Mouse (Mus musculus) limb, embryonic 12.5 days (tissue): ENCODE measurements around the gene Dhrs9. TPM values are rescaled to one million over a fixed set of nuclear protein-coding genes. Genes with fewer than 3 reads are reported as not detected.

Experiments
- ATAC-seq: fragments of 200-750 bp; cut with Nextera tagmentation; 2 replicates; pipeline ENCODE4 v1.8.0; 2017; ENCODE audit warnings: low read depth, moderate TSS enrichment; ENCODE audit not compliant: insufficient number of reproducible peaks, insufficient read depth, low FRiP score, low TSS enrichment
- H3K27ac ChIP-seq: fragments of 300-500 bp; sonication (generic); 2 replicates; pipeline ENCODE4 v1.5.1; 2016; ENCODE audit warnings: mild to moderate bottlenecking, moderate library complexity
- H3K27me3 ChIP-seq: fragments of 300-500 bp; sonication (generic); 2 replicates; pipeline ENCODE4 v1.6.1; 2016; ENCODE audit warnings: mild to moderate bottlenecking, moderate library complexity
- H3K36me3 ChIP-seq: fragments of 300-500 bp; sonication (generic); 2 replicates; pipeline ENCODE4 v1.6.1; 2016; ENCODE audit warnings: mild to moderate bottlenecking, moderate library complexity
- H3K4me1 ChIP-seq: fragments of 300-500 bp; sonication (generic); replicated peaks from 2 replicates; pipeline ENCODE4 v1.6.1; 2016
- H3K4me2 ChIP-seq: fragments of 300-500 bp; sonication (generic); 2 replicates; pipeline ENCODE4 v1.6.1; 2016; ENCODE audit warnings: mild to moderate bottlenecking, moderate library complexity
- H3K4me3 ChIP-seq: fragments of 300-500 bp; sonication (generic); replicated peaks from 2 replicates; pipeline ENCODE4 v1.5.1; 2016; ENCODE audit warnings: mild to moderate bottlenecking
- H3K9ac ChIP-seq: fragments of 300-500 bp; sonication (generic); replicated peaks from 2 replicates; pipeline ENCODE4 v1.6.1; 2016; ENCODE audit warnings: mild to moderate bottlenecking, moderate library complexity
- H3K9me3 ChIP-seq: fragments of 300-500 bp; sonication (generic); 2 replicates; pipeline ENCODE4 v1.6.1; 2016; ENCODE audit warnings: mild to moderate bottlenecking, moderate library complexity
- WGBS: fragments of 180-500 bp; shearing (Covaris S2); methylation state at CpG from one replicate; pipeline ENCODE4 v1.1.7; 2016; 5-methylcytosine and 5-hydroxymethylcytosine counted together
- polyA plus RNA-seq: library from polyadenylated mRNA; unstranded; fragments of >200 nt; fragmentation: Nextera tagmentation; extraction: Ambion mirVana; gene quantifications from 2 replicates; pipeline ENCODE4 v1.2.1, GENCODE M21; 2016

The Dhrs9 gene
- polyA plus RNA-seq, 1 experiment from 2014 or later, result not detected

DNA sequence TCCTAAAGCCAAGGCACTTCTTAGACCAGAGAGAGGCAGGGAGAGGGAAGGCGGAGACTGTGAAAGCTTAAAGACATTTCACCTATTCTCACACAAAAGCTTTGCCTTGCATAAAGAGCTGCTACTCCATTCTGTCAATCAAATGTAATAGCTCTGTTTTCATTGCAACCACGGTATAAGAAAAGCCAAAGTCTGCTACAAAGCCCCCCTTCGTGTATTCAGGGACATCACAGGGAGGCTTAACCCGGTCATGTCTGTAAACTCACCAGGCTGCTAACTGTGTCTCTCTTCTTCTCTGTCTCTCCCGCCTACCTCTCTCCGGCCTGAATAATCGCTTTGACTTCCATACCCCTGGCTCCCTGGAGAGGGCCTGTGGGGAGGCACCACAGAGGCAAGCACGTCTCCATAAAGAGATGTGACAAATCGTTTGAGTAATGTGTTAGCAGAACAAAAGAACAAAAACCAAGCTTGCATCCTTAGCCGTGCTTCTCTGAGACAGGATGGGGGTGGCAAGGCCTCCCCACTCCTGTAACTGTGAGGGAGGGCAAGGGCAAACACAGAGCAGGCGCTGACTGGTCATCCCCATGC lies 38.1 kb downstream of the Dhrs9 start:
- ATAC-seq, result peak; percentile 42; the same call in 1 of the 2 replicates
- H3K9ac ChIP-seq, result no peak overlapping the region
- no peaks in the 10 kb centered on the region for H3K36me3 ChIP-seq
- H3K4me2 ChIP-seq, result no peak overlapping the region
- H3K9me3 ChIP-seq, result no peaks in the 10 kb centered on the region
- 0 out of 2 replicates have a peak, but pooled peaks cover 4% of the 10 kb centered on the region for H3K4me1 ChIP-seq
- 17% methylated on average over 11 of the region's 11 CpGs for WGBS
- no peak overlapping the region for H3K27ac ChIP-seq
- no peaks in the 10 kb centered on the region for H3K27me3 ChIP-seq
- H3K4me3 ChIP-seq, result no peak overlapping the region

DNA sequence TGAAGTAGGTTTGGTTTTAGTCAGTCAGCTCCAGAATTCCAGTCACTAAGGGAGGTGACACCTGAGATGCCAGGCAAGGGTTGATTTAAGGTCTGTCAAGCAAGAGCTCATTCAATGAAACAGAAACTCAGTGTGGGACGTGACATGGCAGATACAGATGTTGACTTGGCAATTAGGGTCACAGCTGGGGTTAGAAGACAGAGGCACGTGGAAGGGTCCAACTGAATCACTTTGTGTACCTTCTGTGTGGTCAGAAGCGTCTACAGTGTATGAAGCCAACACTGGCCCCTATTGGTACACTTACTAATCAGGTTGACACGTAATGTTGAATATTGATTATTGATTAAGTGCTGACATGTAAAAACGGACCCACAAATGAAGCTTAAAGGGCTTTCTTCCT lies 44.6 kb downstream of the Dhrs9 start:
- no peak overlapping the region for H3K4me2 ChIP-seq
- H3K9me3 ChIP-seq, result no peaks in the 10 kb centered on the region
- no peaks in the 10 kb centered on the region for H3K36me3 ChIP-seq
- H3K4me1 ChIP-seq, result no peaks in the 10 kb centered on the region
- no peak for ATAC-seq
- no peak overlapping the region for H3K4me3 ChIP-seq
- H3K27me3 ChIP-seq, result no peaks in the 10 kb centered on the region
- no peak overlapping the region for H3K9ac ChIP-seq
- WGBS, result 51% methylated on average over 5 of the region's 5 CpGs
- no peak overlapping the region for H3K27ac ChIP-seq

DNA sequence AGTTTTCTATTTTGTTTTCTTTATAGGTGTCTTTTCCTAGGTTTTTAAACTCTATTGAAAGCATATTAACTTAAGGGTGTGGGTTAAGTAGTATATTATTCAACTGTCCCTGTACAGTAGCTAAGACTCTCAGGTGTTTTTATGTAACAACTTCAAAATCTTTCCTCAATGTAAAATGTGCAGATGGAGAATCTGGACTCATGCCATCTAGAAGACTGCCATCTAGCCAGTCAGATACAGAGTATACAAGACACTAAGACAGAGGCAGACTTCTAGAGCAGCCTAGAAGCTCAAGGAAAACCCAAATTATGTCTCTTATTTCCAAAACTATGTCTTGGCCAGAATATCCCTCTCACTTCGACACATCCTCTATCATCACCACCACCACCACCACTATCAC lies 45.8 kb downstream of the Dhrs9 start:
- no peaks in the 10 kb centered on the region for H3K9me3 ChIP-seq
- no peak overlapping the region for H3K9ac ChIP-seq
- 81% methylated on average over 1 of the region's 1 CpGs for WGBS
- H3K4me1 ChIP-seq, result no peaks in the 10 kb centered on the region
- ATAC-seq, result no peak
- H3K27me3 ChIP-seq, result no peaks in the 10 kb centered on the region
- no peak overlapping the region for H3K4me2 ChIP-seq
- H3K4me3 ChIP-seq, result no peak overlapping the region
- H3K27ac ChIP-seq, result no peak overlapping the region
- H3K36me3 ChIP-seq, result no peaks in the 10 kb centered on the region

DNA sequence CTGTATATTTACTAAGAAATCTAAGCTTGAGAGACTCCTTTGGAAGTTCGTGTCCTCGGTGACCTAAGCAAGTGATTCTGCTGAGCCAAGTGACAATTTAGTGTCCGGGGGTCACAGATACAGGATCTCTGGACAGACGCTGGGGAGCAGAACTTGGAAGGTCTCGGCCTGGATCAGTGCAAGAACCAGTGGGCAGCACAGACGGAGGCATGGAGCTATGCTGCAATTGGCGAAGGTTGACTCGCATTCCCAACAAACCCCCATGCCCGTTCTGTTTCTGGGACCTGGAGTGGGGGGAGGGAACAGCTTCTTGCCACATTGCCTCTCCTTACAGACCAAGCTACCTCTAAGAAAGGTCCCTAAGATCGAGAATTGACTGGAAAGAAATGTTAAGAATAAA lies 46.9 kb downstream of the Dhrs9 start:
- Histone ChIP-seq H3K27me3 (no peaks in the 10 kb centered on the region), H3K27ac (no peak overlapping the region), H3K9ac (no peak overlapping the region), H3K4me3 (no peak overlapping the region), H3K36me3 (no peaks in the 10 kb centered on the region), H3K9me3 (no peaks in the 10 kb centered on the region), H3K4me2 (no peak overlapping the region), H3K4me1 (no peaks in the 10 kb centered on the region)
- no peak for ATAC-seq
- WGBS, result 90% methylated on average over 10 of the region's 10 CpGs

DNA sequence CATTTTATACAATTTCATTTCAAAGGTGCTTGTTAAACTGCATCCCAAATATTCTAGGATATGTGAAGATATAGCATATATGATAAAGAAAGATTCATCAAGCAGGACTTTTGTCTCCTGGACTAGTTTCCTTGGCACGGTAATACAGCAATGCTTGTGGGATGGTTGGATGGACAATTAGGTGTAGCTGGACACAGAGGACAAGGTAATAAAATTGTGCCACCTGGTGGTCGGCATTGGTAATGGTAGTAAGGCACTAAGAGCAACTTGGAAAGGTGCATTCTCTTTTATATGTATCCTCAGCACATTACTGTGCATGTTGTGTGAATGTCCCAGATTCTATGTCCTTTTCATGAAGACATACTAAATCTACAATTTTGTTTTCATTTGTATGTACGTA lies 47.9 kb downstream of the Dhrs9 start:
- Histone ChIP-seq H3K9me3 (no peaks in the 10 kb centered on the region), H3K4me1 (no peaks in the 10 kb centered on the region), H3K4me3 (no peak overlapping the region), H3K27me3 (no peaks in the 10 kb centered on the region), H3K36me3 (no peaks in the 10 kb centered on the region), H3K9ac (no peak overlapping the region), H3K27ac (no peak overlapping the region), H3K4me2 (no peak overlapping the region)
- ATAC-seq, result 0 out of 2 replicates have a peak, but pooled peaks have one; percentile 47
- WGBS, result 27% methylated on average over 3 of the region's 3 CpGs

DNA sequence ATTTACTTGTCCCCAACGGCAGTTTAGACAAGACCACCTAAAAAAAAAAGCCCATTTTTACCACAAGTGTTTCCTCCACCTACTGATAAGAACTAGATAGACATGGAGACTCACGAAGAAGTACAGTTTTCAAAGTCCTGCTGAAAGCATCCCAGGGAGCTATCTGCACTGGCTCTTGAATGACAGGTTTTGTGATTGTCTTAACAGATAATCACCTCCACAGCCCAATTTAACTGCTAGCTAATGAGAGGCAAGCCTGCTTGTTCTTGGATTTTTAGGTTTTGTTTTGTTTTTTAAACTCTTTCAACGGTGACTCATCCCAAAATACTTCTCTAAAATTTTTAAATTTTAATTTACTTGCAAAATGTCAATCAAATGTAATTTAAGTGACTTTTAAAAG lies 61.4 kb downstream of the Dhrs9 start:
- WGBS, result 64% methylated on average over 3 of the region's 3 CpGs
- Histone ChIP-seq H3K4me1 (no peaks in the 10 kb centered on the region), H3K9ac (no peak overlapping the region), H3K36me3 (no peaks in the 10 kb centered on the region), H3K4me2 (no peak overlapping the region), H3K4me3 (no peak overlapping the region), H3K9me3 (no peaks in the 10 kb centered on the region), H3K27ac (no peak overlapping the region), H3K27me3 (no peaks in the 10 kb centered on the region)
- ATAC-seq, result no peak

DNA sequence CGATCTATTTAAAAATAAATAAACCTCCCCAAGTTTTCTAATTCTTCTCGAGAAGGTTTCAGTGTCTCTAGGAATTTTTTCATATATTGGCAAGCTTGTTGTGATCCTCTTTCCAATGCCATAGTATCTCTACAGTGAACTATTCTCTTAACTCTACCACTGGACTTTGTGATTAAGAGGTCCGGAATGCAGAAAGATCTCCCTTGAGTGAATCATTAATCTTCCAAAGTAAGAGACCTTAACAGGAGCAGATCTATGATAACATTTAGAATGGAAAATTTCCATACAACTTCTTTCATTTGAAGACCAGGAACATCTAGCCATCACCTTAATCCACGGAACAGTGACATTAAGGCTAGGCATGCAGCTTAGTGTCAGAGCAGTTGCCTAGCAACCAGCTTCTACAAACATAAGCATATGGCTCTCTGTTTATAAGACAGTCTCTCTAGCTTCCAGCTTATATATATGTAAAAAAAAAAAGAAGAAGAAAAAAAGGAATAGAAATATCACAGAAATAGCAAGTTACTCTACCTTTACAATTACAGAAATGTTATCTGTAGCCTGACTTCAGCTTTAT lies 65.7 kb downstream of the Dhrs9 start:
- Histone ChIP-seq H3K9ac (no peak overlapping the region), H3K4me2 (no peak overlapping the region), H3K4me3 (no peak overlapping the region), H3K36me3 (no peaks in the 10 kb centered on the region), H3K4me1 (no peaks in the 10 kb centered on the region), H3K27me3 (no peaks in the 10 kb centered on the region), H3K9me3 (no peaks in the 10 kb centered on the region), H3K27ac (no peak overlapping the region)
- WGBS, result 81% methylated on average over 4 of the region's 4 CpGs
- ATAC-seq, result no peak

DNA sequence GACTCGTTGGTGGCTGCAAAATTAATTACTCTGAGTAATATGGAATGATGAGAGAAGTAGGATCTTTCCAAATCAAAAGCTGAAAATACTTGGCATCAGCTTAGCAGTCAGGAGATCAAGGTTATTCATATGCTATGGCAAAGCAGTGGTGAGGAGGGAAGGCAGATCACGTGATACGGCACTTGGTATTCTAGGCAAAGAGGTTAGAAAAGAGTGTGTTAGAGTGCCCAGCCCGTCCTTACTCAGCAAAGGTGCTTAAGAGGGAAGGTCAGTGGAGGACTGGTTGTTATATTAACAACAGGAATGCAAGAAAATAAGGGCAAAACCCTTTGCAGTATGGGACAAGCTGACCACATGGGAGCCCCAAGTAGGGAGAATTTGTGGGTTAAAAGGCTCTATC lies 68.3 kb downstream of the Dhrs9 start:
- Histone ChIP-seq H3K27me3 (no peaks in the 10 kb centered on the region), H3K4me2 (no peak overlapping the region), H3K36me3 (no peaks in the 10 kb centered on the region), H3K4me3 (no peak overlapping the region), H3K9ac (no peak overlapping the region), H3K4me1 (no peaks in the 10 kb centered on the region), H3K27ac (no peak overlapping the region), H3K9me3 (no peaks in the 10 kb centered on the region)
- ATAC-seq, result no peak
- 86% methylated on average over 4 of the region's 4 CpGs for WGBS

DNA sequence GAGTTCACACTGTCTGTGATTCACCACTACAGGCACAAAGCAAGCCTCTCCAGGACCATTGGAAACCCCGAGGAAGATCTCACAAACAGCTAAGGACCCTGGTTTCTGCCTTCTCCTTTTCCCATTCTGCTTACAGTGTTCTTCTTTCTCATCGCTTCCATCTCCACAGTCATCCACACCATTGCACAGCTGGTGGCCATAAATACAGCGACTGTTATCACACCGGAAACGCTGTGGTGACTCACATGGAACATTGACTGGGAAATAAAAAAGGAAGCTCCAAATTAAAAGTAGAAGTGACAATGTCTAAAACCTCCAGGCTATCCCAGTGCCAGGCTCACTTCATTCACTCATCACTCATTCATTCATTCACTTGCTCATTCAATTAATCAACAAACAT lies 70.9 kb downstream of the Dhrs9 start:
- no peak overlapping the region for H3K27ac ChIP-seq
- ATAC-seq, result no peak
- H3K36me3 ChIP-seq, result no peaks in the 10 kb centered on the region
- WGBS, result 89% methylated on average over 5 of the region's 5 CpGs
- no peak overlapping the region for H3K4me2 ChIP-seq
- no peaks in the 10 kb centered on the region for H3K9me3 ChIP-seq
- H3K4me1 ChIP-seq, result no peaks in the 10 kb centered on the region
- H3K27me3 ChIP-seq, result no peaks in the 10 kb centered on the region
- no peak overlapping the region for H3K9ac ChIP-seq
- no peak overlapping the region for H3K4me3 ChIP-seq

Other genes starting within 250 kb of the Dhrs9 start
- 1.1 and 1.9 TPM in 2 replicates for gene Nostrin, start 244.6 kb upstream of the Dhrs9 start, polyA plus RNA-seq
- 193 and 196 TPM in 2 replicates for gene Spc25, start 174.3 kb upstream of the Dhrs9 start, polyA plus RNA-seq
- 0.14 TPM in 1 of 2 replicates, not detected in the other for gene G6pc2, start 169.4 kb upstream of the Dhrs9 start, polyA plus RNA-seq
- not detected in 2 replicates for gene Abcb11, start 37.8 kb upstream of the Dhrs9 start, polyA plus RNA-seq
- gene Lrp2, start 205.6 kb downstream of the Dhrs9 start, polyA plus RNA-seq, result not detected in 2 replicates